Comparison of ENCODE assay signal across 10 mouse cellular contexts in genomic region chr5:131813952-131814502, GRCm38 (mm10).
A peak's percentile ranks its signal among the peaks of the same experiment; 100 is the strongest.
DNase-seq lines count a peak whose midpoint lies in the region; ATAC-seq lines count a peak whose summit lies in the region.
"Had no signal": no experiment of that assay in that cellular context is flagged by ENCODE, and none has a peak within 500 bp of the region (broad histone marks: within the 10 kb centered on the region; RNA-seq: fewer than 3 reads in every experiment).

No protein-coding gene starts in this region.

- DNase-seq in ovary, adult 18-20 months (ENCODE audit: low spot score) = peak; percentile 45
- DNase-seq in ovary, postnatal 14 days (ENCODE audit: low spot score) = no peak
- DNase-seq in heart, adult 8-10 months (ENCODE audit: low spot score) = peak; percentile 4
- DNase-seq in neural tube, embryonic 10.5 days (ENCODE audit: extremely low spot score, low spot score) = no peak
- no peak for DNase-seq in cerebellum, postnatal 25 days

- no peak overlapping the region for H3K4me2 ChIP-seq in intestine, embryonic 16.5 days (ENCODE audit: low read depth, low read length)
- H3K4me2 ChIP-seq in stomach, embryonic 15.5 days = no peak overlapping the region

- no peaks in the 10 kb centered on the region for H3K27me3 ChIP-seq in intestine, embryonic 16.5 days (replicated peaks; ENCODE audit: control insufficient read depth, insufficient read depth, low read length)
- no peaks in the 10 kb centered on the region for H3K27me3 ChIP-seq in stomach, embryonic 15.5 days (replicated peaks)
- H3K27me3 ChIP-seq: Patski had no signal

- 57% methylated on average over 10 of the region's 10 CpGs for WGBS in intestine, embryonic 16.5 days
- WGBS in stomach, embryonic 15.5 days = 48% methylated on average over 10 of the region's 10 CpGs

- peak overlapping the region; percentile 58 for H3K27ac ChIP-seq in intestine, embryonic 16.5 days (ENCODE audit: low read length)
- peak overlapping the region; percentile 67 for H3K27ac ChIP-seq in stomach, embryonic 15.5 days
- H3K27ac ChIP-seq: midbrain, embryonic 10.5 days had no signal

- H3K4me3 ChIP-seq in intestine, embryonic 16.5 days (ENCODE audit: low read length) = no peak overlapping the region
- H3K4me3 ChIP-seq in stomach, embryonic 15.5 days (replicated peaks) = no peak overlapping the region
- H3K4me3 ChIP-seq: midbrain, embryonic 10.5 days had no signal

- peaks cover 18% of the 10 kb centered on the region for H3K4me1 ChIP-seq in intestine, embryonic 16.5 days (ENCODE audit: control insufficient read depth, insufficient read depth, low read length)
- H3K4me1 ChIP-seq in stomach, embryonic 15.5 days = peaks cover 16% of the 10 kb centered on the region; the same call in 1 of the 2 replicates
- H3K4me1 ChIP-seq: midbrain, embryonic 10.5 days had no signal

- no peaks in the 10 kb centered on the region for H3K9me3 ChIP-seq in intestine, embryonic 16.5 days (ENCODE audit: control insufficient read depth, low read length)
- H3K9me3 ChIP-seq in stomach, embryonic 15.5 days = no peaks in the 10 kb centered on the region
- H3K9me3 ChIP-seq: midbrain, embryonic 10.5 days had no signal

- H3K9ac ChIP-seq in intestine, embryonic 16.5 days (ENCODE audit: low read depth, low read length) = 0 out of 2 replicates have a peak overlapping the region, but pooled peaks have one; percentile 3
- H3K9ac ChIP-seq in stomach, embryonic 15.5 days = no peak overlapping the region

- peak; percentile 73 for ATAC-seq in intestine, embryonic 16.5 days
- ATAC-seq in stomach, embryonic 15.5 days (ENCODE audit: insufficient read depth, low FRiP score, low read depth) = peak; percentile 59
- no peak for ATAC-seq in inflammation-experienced regulatory T-cells, adult 6 months
- ATAC-seq: Patski had no signal

- no peaks in the 10 kb centered on the region for H3K36me3 ChIP-seq in intestine, embryonic 16.5 days (ENCODE audit: control insufficient read depth, insufficient read depth, low read length)
- no peaks in the 10 kb centered on the region for H3K36me3 ChIP-seq in stomach, embryonic 15.5 days
- H3K36me3 ChIP-seq: midbrain, embryonic 10.5 days had no signal

Comparison
In these comparisons a context has a peak if more than half of its experiments do, and no peak if none do; other contexts are left out.
1. DNase-seq: peak in ovary, adult 18-20 months (single experiment) and heart, adult 8-10 months (single experiment); none in ovary, postnatal 14 days (single experiment), neural tube, embryonic 10.5 days (single experiment) and cerebellum, postnatal 25 days (0 of 2).